Comparison of ENCODE assay signal across 8 mouse cellular contexts in the genomic region with DNA sequence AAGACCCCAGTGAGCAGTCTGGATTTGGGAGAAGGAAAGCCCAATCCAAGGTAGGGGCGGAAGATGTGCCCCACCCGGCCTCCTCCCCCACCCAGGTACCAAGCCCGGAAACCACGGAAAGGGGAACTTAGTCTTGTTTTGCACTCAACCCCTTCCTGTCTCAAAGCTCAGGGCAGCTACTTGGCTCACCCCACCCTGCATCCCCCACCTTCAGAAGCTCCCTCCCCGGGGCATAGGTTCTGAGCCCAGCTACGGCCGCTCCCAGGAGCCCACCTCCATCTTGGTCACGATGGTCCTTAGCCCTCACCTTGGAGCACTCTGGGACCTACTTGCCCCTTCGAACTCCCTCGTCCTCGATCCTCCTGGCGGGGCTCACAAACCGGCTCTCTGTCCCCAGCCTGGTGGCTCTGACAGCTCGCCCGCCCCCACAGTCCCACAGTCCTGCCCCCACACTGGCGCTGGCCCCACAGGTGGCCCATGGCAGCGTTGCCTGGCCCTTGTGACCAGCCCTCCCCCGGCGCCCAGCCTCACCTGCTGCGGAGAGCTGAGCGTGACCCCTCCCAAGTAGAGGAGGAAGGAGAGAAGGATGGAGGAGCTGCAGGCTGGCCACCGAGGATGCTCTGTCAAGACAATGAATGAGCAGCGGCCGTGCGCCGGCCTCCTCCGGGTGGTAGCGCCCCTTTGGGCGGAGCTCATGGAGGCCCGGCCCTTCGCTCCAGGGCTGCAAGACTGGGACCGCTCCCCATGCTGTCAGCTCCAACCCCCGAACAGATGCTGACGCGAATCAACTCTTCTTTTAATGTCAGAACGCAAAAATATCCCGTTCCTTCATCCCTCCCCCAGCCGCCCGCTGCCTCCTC. TPM values are rescaled to one million over a fixed set of nuclear protein-coding genes. Genes with fewer than 3 reads are reported as not detected.
A peak's percentile ranks its signal among the peaks of the same experiment; 100 is the strongest.
DNase-seq lines count a peak whose midpoint lies in the region; ATAC-seq and TF ChIP-seq lines count a peak whose summit lies in the region.

No protein-coding gene starts in this region.

- H3ac ChIP-seq in myocyte (ENCODE audit: control insufficient read depth, insufficient read length), result no peak overlapping the region

- H3K27ac ChIP-seq in embryonic facial prominence, embryonic 10.5 days (replicated peaks), result peak overlapping the region; percentile 83
- H3K27ac ChIP-seq in liver, embryonic 12.5 days, result peak overlapping the region; percentile 63; the same call in 1 of the 2 replicates

- peaks cover 32% of the 10 kb centered on the region for H3K4me1 ChIP-seq in embryonic facial prominence, embryonic 10.5 days
- peaks cover 65% of the 10 kb centered on the region for H3K4me1 ChIP-seq in liver, embryonic 12.5 days

- peaks cover 8% of the 10 kb centered on the region; the same call in 1 of the 2 replicates for H3K9me3 ChIP-seq in embryonic facial prominence, embryonic 10.5 days
- H3K9me3 ChIP-seq in liver, embryonic 12.5 days (replicated peaks), result no peaks in the 10 kb centered on the region

- peak; percentile 32 for DNase-seq in ovary, adult 18-20 months (ENCODE audit: low spot score)
- no peak for DNase-seq in ovary, postnatal 10 days (ENCODE audit: low spot score)
- DNase-seq in embryonic facial prominence, embryonic 10.5 days (ENCODE audit: low spot score), result peak; percentile 83
- DNase-seq in heart, adult 9 months (ENCODE audit: low spot score in 2 of 2), result peak; percentile 64 to 72
- peak; percentile 82 for DNase-seq in kidney, postnatal 10 days
- peak; percentile 90 for DNase-seq in splenic B cell, adult 2 months (ENCODE audit: low read depth, low spot score)

- peak overlapping the region; percentile 73 for H3K4me2 ChIP-seq in liver, embryonic 12.5 days
- peak overlapping the region; percentile 50 for H3K4me2 ChIP-seq in myocyte (ENCODE audit: low read depth)

- 2% methylated on average over 39 of the region's 39 CpGs for WGBS in embryonic facial prominence, embryonic 10.5 days
- 1% methylated on average over 39 of the region's 39 CpGs for WGBS in liver, embryonic 12.5 days (ENCODE audit: insufficient replicate concordance)

- TF ChIP-seq POLR2A in myocyte (IDR thresholded peaks at IDR 0.05; ENCODE audit: insufficient read length, low read depth), result no peak

- H3K27me3 ChIP-seq in embryonic facial prominence, embryonic 10.5 days (replicated peaks; ENCODE audit: low read depth, poor library complexity, severe bottlenecking), result peaks cover 52% of the 10 kb centered on the region
- H3K27me3 ChIP-seq in liver, embryonic 12.5 days (replicated peaks), result peaks cover 44% of the 10 kb centered on the region
- H3K27me3 ChIP-seq in myocyte (ENCODE audit: control insufficient read depth, insufficient read depth, insufficient read length), result peaks cover 26% of the 10 kb centered on the region
- H3K27me3 ChIP-seq in splenic B cell, adult 2 months (ENCODE audit: control insufficient read depth, insufficient read depth, low read length, poor library complexity, severe bottlenecking), result no peaks in the 10 kb centered on the region

- peak; percentile 55 for ATAC-seq in liver, embryonic 12.5 days

- peaks cover 15% of the 10 kb centered on the region for H3K36me3 ChIP-seq in embryonic facial prominence, embryonic 10.5 days (replicated peaks)
- H3K36me3 ChIP-seq in liver, embryonic 12.5 days, result peaks cover 14% of the 10 kb centered on the region
- H3K36me3 ChIP-seq in myocyte (ENCODE audit: control insufficient read depth, insufficient read depth), result no peaks in the 10 kb centered on the region
- H3K36me3 ChIP-seq in splenic B cell, adult 2 months (ENCODE audit: control insufficient read depth, insufficient read depth, low read length, poor library complexity, severe bottlenecking), result peaks cover 28% of the 10 kb centered on the region

- H3K4me3 ChIP-seq in embryonic facial prominence, embryonic 10.5 days, result peak overlapping the region; percentile 78
- H3K4me3 ChIP-seq in liver, embryonic 12.5 days, result peak overlapping the region; percentile 53
- no peak overlapping the region for H3K4me3 ChIP-seq in myocyte

- H3K79me2 ChIP-seq in myocyte (ENCODE audit: control insufficient read depth, insufficient read depth), result no peaks in the 10 kb centered on the region

- H3K9ac ChIP-seq in liver, embryonic 12.5 days, result peak overlapping the region; percentile 49

TF ChIP-seq in myocyte, 11 proteins besides CTCF, POLR2A, EP300 and RAD21:
- TF ChIP-seq POLR2AphosphoS2 (IDR thresholded peaks at IDR 0.05; ENCODE audit: insufficient read length, low read depth) (no peak), MYOG (IDR thresholded peaks at IDR 0.05; ENCODE audit: control insufficient read depth in 1 of 3, insufficient read depth in 1 of 3, insufficient read length in 2 of 3, low read depth in 2 of 3) (no peak), USF1 (IDR thresholded peaks at IDR 0.05; ENCODE audit: low read depth) (no peak), MAX (IDR thresholded peaks at IDR 0.05; ENCODE audit: low read depth) (no peak), SRF (IDR thresholded peaks at IDR 0.05; ENCODE audit: control insufficient read depth, insufficient read length, low read depth) (no peak), E2F4 (IDR thresholded peaks at IDR 0.05; ENCODE audit: insufficient read depth) (no peak), CEBPB (IDR thresholded peaks at IDR 0.05; ENCODE audit: insufficient read depth, poor library complexity, severe bottlenecking) (no peak), TCF12 (IDR thresholded peaks at IDR 0.05; ENCODE audit: insufficient read depth, poor library complexity, severe bottlenecking) (no peak), TCF3 (IDR thresholded peaks at IDR 0.05; ENCODE audit: insufficient read length, low read depth) (no peak), REST (IDR thresholded peaks at IDR 0.05; ENCODE audit: insufficient read depth, insufficient read length) (no peak), MYOD1 (IDR thresholded peaks at IDR 0.05; ENCODE audit: control insufficient read depth in 1 of 3, insufficient read length in 2 of 3, low read depth in 2 of 3) (no peak)

RNA-seq across cellular contexts. Expression of a gene that starts 3.2 kb away (rescaled TPM):
- 35.7 and 38.5 TPM in 2 replicates for polyA plus RNA-seq in embryonic facial prominence, embryonic 10.5 days (2016; fragmentation: Nextera tagmentation; extraction: Ambion mirVana)
- 77.9 and 86.6 TPM in 2 replicates for polyA plus RNA-seq in liver, embryonic 12.5 days (2016; fragmentation: Nextera tagmentation; extraction: Ambion mirVana)
- 0.14 TPM for polyA plus RNA-seq in myocyte (2012; fragmentation: generic; extraction: Trizol)

RNA-seq across cellular contexts. Expression of a gene that starts 8.8 kb away (rescaled TPM):
- polyA plus RNA-seq in embryonic facial prominence, embryonic 10.5 days (2016; fragmentation: Nextera tagmentation; extraction: Ambion mirVana), result 14.4 and 15.1 TPM in 2 replicates
- polyA plus RNA-seq in liver, embryonic 12.5 days (2016; fragmentation: Nextera tagmentation; extraction: Ambion mirVana), result 4.5 and 5.1 TPM in 2 replicates
- 5.8 TPM for polyA plus RNA-seq in myocyte (2012; fragmentation: generic; extraction: Trizol)

RNA-seq across cellular contexts. Expression of a gene that starts 9.2 kb away (rescaled TPM):
- polyA plus RNA-seq in embryonic facial prominence, embryonic 10.5 days (2016; fragmentation: Nextera tagmentation; extraction: Ambion mirVana), result 186 and 206 TPM in 2 replicates
- 134 and 153 TPM in 2 replicates for polyA plus RNA-seq in liver, embryonic 12.5 days (2016; fragmentation: Nextera tagmentation; extraction: Ambion mirVana)
- 79.7 TPM for polyA plus RNA-seq in myocyte (2012; fragmentation: generic; extraction: Trizol)

RNA-seq across cellular contexts. Expression of a gene that starts 28.1 kb away (rescaled TPM):
- 0.32 and 0.40 TPM in 2 replicates for polyA plus RNA-seq in embryonic facial prominence, embryonic 10.5 days (2016; fragmentation: Nextera tagmentation; extraction: Ambion mirVana)
- 0.24 and 0.50 TPM in 2 replicates for polyA plus RNA-seq in liver, embryonic 12.5 days (2016; fragmentation: Nextera tagmentation; extraction: Ambion mirVana)
- not detected for polyA plus RNA-seq in myocyte (2012; fragmentation: generic; extraction: Trizol)

RNA-seq across cellular contexts. Expression of a gene that starts 55.0 kb away (rescaled TPM):
- 51.9 and 57.2 TPM in 2 replicates for polyA plus RNA-seq in embryonic facial prominence, embryonic 10.5 days (2016; fragmentation: Nextera tagmentation; extraction: Ambion mirVana)
- polyA plus RNA-seq in liver, embryonic 12.5 days (2016; fragmentation: Nextera tagmentation; extraction: Ambion mirVana), result 23.7 and 25.0 TPM in 2 replicates
- polyA plus RNA-seq in myocyte (2012; fragmentation: generic; extraction: Trizol), result 126 TPM

Comparison
In these comparisons a context has a peak if more than half of its experiments do, and no peak if none do; other contexts are left out.
1. RNA of a gene that starts 3.2 kb away (polyA plus RNA-seq): 77.9 to 86.6 TPM in liver, embryonic 12.5 days and 35.7 to 38.5 TPM in embryonic facial prominence, embryonic 10.5 days; 0.14 TPM in myocyte (single experiment); every median in the first group is over 10 times any median in the second.